Mouse (Mus musculus): ENCODE results near the gene Phactr1.

Gene Phactr1

GRCm38 (mm10) chr13:42867026-42867425, 186.6 kb downstream of the Phactr1 start:
- DNase-seq (ENCODE audit: low spot score), result no peak

GRCm38 (mm10) chr13:42872125-42872524, 191.7 kb downstream of the Phactr1 start:
- DNase-seq (ENCODE audit: low spot score), result no peak

DNA sequence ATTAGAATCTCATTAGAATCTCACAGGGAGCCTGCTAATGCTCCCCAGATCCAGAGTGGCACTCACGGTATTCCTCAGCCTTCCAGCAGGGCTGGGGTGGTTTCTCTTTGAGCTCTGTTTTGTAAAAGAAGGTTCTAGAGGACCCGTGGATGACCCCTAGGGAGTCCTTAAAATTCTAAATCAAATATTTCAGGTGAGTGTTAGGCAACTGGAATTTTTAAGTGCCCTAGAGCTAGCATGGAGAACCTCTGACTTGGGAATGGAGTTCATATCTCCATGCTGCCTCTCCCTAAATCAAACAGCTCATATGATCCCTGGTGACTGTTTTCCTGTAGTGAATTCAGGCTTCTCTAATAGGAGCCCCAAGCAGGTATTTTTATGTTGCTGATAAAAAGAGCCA, 197.9 kb downstream of the Phactr1 start:
- DNase-seq (ENCODE audit: low spot score), result no peak

- DNase-seq (ENCODE audit: low spot score), result no peak
Measured at GRCm38 (mm10) chr13:42884033-42884724, 203.8 kb downstream of the Phactr1 start.

GRCm38 (mm10) chr13:42884725-42885115, 204.3 kb downstream of the Phactr1 start:
- DNase-seq (ENCODE audit: low spot score), result no peak

- no peak for DNase-seq (ENCODE audit: low spot score)
Measured at GRCm38 (mm10) chr13:42887701-42888100, 207.3 kb downstream of the Phactr1 start.

GRCm38 (mm10) chr13:42889516-42890474, 209.4 kb downstream of the Phactr1 start:
- no peak for DNase-seq (ENCODE audit: low spot score)

DNA sequence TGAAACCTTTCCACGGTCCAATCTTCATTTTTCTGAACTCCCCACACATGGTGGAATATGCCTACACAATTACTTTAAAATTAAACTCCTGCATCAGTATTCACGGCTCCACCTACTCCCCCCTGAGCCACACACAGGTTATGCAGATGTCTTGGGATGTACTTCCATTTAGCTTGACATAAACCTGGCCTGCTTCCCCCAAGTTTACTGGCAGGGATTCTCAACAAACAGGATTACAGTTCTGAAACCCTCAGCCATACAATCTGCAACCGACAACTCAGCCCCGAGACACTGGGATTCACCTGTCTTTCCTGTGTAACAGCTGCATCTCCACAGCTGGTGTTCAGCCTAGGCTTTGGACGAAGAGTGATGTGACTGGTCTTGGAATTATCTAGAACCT, 210.2 kb downstream of the Phactr1 start:
- DNase-seq (ENCODE audit: low spot score), result no peak

DNA sequence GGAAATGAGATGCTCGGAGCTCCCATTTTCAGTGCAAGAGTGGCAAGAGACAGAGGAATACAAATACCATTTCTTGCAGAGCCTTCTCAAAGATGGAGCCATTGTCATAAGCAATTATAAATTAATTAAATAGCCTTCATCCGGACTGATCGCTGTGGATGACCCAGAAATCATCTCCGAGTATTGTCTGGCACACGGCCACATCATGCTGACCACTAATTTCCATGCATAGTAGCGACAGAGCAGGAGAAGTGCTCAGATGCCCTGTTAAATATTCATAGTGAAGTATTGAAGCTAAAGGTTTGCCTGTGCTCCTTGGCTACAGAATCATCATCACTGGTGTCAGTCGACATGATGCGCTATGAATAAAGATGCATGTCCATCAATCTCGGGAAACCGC, 213.6 kb downstream of the Phactr1 start:
- no peak for DNase-seq (ENCODE audit: low spot score)

DNA sequence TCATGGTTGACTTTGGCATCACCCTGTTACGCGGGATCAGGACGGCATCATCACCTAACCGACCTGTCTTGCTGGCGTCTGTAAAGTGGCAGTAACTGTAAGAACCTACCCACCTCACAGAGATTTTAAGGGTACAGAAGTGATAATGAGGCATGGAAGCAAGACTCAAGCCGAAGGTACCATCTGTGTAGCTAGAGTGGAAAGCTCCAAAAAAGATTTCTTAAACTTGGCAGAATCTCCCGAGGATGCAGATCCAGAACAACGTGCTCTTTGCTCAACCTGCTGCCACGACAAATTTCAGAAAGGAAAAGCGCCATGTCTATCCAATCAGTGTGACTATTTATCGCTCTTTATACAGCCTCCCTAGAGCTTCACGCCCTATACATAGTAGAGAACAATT, 214.2 kb downstream of the Phactr1 start:
- no peak for DNase-seq (ENCODE audit: low spot score)

DNA sequence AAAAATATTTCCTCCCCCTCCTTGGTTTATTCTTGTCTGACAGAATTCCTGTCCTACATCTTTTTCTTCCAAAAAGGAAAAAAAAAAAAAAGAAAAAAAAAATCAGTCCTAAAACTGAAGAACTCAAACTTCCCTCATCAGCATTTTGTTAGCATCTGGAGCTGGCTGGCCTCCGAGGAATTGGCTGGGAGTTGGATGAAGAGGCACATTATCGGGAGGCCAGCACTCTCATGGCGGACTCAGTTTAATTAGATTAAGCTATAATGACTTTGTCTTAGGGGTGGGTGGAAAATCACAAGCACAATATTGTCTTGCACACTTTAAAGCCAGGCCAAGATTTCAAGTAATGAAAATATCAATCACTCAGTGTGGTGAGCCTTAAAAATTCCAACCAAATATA, 215.6 kb downstream of the Phactr1 start:
- DNase-seq (ENCODE audit: low spot score), result no peak

- DNase-seq (ENCODE audit: low spot score), result no peak
Measured at GRCm38 (mm10) chr13:42899611-42900010, 219.2 kb downstream of the Phactr1 start.

DNA sequence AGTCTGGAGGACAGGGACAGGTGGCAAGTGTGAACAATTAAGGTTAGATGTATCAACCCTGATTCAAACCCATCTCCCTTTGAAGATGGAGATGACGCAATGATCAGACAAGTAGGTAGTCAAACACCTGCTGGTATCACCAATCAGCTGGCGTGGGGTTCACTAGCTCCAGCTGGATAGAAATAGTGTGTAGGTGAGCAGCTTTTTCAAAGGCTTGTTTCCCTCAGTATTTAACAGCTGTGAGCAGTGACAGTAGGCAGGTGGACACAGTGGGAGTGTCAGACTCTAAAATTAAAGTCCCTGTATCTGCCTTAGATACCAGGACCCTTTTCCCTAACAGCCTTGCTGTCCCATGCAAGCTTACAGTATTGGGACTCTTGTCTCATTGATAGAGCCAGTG, 221.4 kb downstream of the Phactr1 start:
- no peak for DNase-seq (ENCODE audit: low spot score)

DNA sequence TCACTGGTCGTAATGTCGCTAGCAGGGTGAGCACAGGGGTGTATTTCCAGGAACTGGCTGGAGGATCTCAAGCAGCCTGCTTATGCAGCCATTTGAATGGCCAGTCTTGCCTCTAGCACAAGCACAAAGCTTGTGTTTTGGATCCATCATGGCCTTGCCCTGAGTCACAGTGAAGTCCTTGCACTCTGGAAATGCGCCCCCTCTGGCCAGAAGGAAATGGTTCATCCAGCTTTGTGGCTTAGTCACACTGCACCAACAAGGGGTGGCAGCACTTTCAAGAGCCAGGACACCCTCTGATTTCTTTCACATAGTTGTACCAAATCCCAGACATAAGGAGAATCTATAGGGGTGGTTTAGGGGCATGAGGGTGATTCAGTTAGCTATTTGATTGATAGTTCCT, 222.4 kb downstream of the Phactr1 start:
- no peak for DNase-seq (ENCODE audit: low spot score)

DNA sequence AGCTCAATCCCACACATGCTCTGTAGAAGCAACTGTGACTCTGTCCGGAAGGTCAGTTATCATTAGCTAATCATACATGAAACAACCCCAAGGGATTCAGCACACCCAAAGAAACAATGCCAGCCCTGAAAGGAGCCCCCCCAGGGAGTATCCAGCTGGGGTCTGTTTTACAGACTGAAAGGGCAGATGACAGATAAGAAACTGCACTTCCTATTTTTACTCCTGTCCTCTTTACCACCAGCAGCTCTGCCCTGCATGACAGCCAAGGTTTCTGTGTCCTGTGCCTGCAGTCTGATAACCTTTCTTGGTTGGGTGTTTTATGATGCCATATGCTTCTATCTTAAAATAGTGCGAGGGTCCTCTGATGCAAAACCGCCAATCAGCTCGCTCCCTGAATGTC, 225.4 kb downstream of the Phactr1 start:
- DNase-seq (ENCODE audit: low spot score), result no peak

DNA sequence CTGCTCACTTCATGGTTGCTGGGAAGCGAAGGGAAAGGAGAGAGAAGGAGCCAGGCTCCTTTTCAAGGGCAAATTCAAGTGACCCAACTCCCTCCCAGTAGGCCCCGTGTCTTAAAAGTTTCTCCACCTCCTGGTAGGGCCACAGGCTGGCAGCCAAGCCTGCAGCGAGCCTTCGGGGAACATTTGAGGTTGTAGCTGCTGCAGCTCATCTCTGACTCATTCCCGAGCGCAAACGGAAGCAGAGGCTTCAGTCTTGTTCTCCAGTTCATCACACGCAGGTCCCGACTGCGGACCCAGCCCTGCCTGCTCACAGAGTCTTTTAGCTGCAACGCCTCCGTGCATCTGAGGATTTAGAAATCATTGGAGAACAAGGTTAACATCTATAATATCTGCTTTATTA, 226.6 kb downstream of the Phactr1 start:
- DNase-seq (ENCODE audit: low spot score), result no peak

DNA sequence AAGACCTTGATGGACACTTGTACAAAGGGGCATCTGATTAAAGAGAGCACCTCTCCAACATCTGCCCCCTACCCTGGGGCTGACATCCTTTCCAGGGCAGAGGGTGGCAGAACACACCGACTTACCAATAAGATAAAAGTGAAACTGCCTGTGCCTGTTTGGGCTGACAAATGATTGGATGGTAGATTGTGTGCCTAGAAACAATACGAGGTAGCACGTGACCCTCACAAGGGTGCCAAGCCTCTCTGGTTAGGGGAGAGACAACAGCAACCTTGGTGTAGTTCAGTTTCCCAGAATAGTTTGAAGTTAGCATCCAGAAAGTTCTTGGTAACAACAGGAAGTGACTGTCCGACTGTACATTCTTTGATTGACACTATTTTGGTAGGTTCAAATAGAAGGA, 234.7 kb downstream of the Phactr1 start:
- no peak for DNase-seq (ENCODE audit: low spot score)

DNA sequence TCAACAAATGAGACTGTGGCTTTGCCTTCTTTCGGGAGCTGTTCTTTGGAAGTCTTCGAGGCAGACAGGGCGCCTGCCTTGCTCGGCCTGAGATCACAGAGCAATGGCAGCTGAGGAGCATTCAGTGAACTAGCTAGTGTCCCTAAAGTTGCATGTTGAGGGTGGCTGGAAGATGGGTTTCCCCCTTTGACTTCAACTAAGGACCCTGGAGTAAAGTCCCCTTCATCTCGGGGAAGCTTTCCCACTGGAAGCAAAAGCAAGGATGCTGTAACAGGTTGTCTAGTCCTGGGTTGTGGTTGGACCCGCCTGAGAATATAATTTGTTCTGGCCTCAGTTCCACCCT, 235.4 kb downstream of the Phactr1 start:
- DNase-seq (ENCODE audit: low spot score), result no peak

- DNase-seq (ENCODE audit: low spot score), result no peak
Measured at GRCm38 (mm10) chr13:42916194-42917033, 236.0 kb downstream of the Phactr1 start.

- DNase-seq (ENCODE audit: low spot score), result no peak
Measured at GRCm38 (mm10) chr13:42917251-42917650, 236.8 kb downstream of the Phactr1 start.

GRCm38 (mm10) chr13:42920062-42920461, 239.6 kb downstream of the Phactr1 start:
- DNase-seq (ENCODE audit: low spot score), result no peak

DNA sequence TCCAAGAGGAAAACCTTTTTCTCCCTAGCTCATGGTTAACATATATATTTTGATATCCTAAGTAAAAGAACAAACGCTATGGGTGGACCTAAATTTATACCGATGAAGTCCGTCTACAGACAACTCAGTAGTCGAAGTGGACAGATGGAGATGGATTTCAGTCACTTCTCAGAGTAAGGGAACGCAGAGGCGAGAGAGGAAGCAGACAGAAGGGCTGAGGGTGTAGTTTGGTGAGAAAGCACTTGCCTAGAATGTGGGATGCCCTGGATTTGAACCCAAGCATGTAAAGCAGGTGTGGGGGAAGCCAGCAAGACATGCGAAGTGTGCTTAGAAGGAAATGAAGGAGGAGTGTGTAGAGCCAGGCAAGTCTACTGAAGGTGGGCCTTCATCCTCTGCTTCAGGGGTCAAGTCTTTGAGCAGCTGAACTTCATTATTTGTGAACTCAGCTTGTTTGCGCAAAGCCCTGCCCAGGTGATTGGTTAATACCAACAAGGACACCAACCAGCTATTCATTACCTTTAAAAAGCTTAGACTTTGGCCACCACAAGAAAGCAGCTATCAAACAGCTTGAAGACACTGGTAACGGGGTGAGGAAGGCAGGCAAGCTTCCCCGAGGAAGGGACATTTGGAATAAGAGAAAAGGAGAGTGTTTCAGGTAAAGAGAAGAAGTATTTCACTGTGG, 241.5 kb downstream of the Phactr1 start:
- DNase-seq (ENCODE audit: low spot score), result no peak

Measured in c-Kit-positive CD71-positive TER-119-positive erythroid progenitor cells, embryonic 14.5 days (primary cell).